Mouse (Mus musculus): ENCODE data around the gene Ednra. TPM values are rescaled to one million over a fixed set of nuclear protein-coding genes. Genes with fewer than 3 reads are reported as not detected.

Ednra gene
- polyA plus RNA-seq, 1 experiment from 2014 or later = 3.2 TPM

- ATAC-seq = peak; percentile 45; the same call in 1 of the 2 replicates
- H3K27ac ChIP-seq (ENCODE audit: low read depth) = no peak overlapping the region
- 68% methylated on average over 8 of the region's 8 CpGs for WGBS (ENCODE audit: insufficient replicate concordance)
Measured at GRCm38 (mm10) chr8:77764253-77764652, 40.0 kb upstream of the Ednra start.

GRCm38 (mm10) chr8:77762967-77763366, 38.7 kb upstream of the Ednra start:
- Histone ChIP-seq H3K9ac (replicated peaks) (no peak overlapping the region), H3K27me3 (ENCODE audit: insufficient read depth, low read length) (no peaks in the 10 kb centered on the region), H3K27ac (ENCODE audit: low read depth) (no peak overlapping the region), H3K9me3 (ENCODE audit: low read length) (no peaks in the 10 kb centered on the region), H3K36me3 (replicated peaks; ENCODE audit: insufficient read depth, low read length) (no peaks in the 10 kb centered on the region), H3K4me2 (ENCODE audit: low read depth, low read length) (no peak overlapping the region), H3K4me1 (ENCODE audit: insufficient read depth) (no peaks in the 10 kb centered on the region), H3K4me3 (ENCODE audit: low read depth, low read length) (no peak overlapping the region)
- TF ChIP-seq EP300 (IDR thresholded peaks at IDR 0.05; ENCODE audit: low read depth) (no peak), CTCF (IDR thresholded peaks at IDR 0.05; ENCODE audit: low read depth) (no peak)
- 66% methylated on average over 3 of the region's 3 CpGs for WGBS (ENCODE audit: insufficient replicate concordance)
- ATAC-seq (no peak), DNase-seq (no peak)

More at GRCm38 (mm10) chr8:77764253-77764652, 40.0 kb upstream of the Ednra start:
- TF ChIP-seq CTCF (IDR thresholded peaks at IDR 0.05; ENCODE audit: low read depth) (no peak), EP300 (IDR thresholded peaks at IDR 0.05; ENCODE audit: low read depth) (no peak)
- Histone ChIP-seq H3K4me3 (ENCODE audit: low read depth, low read length) (no peak overlapping the region), H3K9me3 (ENCODE audit: low read length) (no peaks in the 10 kb centered on the region), H3K9ac (replicated peaks) (no peak overlapping the region), H3K4me2 (ENCODE audit: low read depth, low read length) (no peak overlapping the region), H3K27me3 (ENCODE audit: insufficient read depth, low read length) (no peaks in the 10 kb centered on the region), H3K4me1 (ENCODE audit: insufficient read depth) (no peaks in the 10 kb centered on the region), H3K36me3 (replicated peaks; ENCODE audit: insufficient read depth, low read length) (no peaks in the 10 kb centered on the region)
- no peak for DNase-seq

GRCm38 (mm10) chr8:77755441-77755840, 31.2 kb upstream of the Ednra start:
- no peak overlapping the region for H3K4me3 ChIP-seq (ENCODE audit: low read depth, low read length)
- no peaks in the 10 kb centered on the region for H3K27me3 ChIP-seq (ENCODE audit: insufficient read depth, low read length)
- H3K27ac ChIP-seq (ENCODE audit: low read depth) = no peak overlapping the region
- no peaks in the 10 kb centered on the region for H3K9me3 ChIP-seq (ENCODE audit: low read length)
- no peak overlapping the region for H3K9ac ChIP-seq (replicated peaks)
- TF ChIP-seq CTCF (IDR thresholded peaks at IDR 0.05; ENCODE audit: low read depth) = no peak
- no peak for TF ChIP-seq EP300 (IDR thresholded peaks at IDR 0.05; ENCODE audit: low read depth)
- ATAC-seq (no peak), DNase-seq (no peak)
- H3K4me2 ChIP-seq (ENCODE audit: low read depth, low read length) = no peak overlapping the region
- 81% methylated on average over 4 of the region's 4 CpGs for WGBS (ENCODE audit: insufficient replicate concordance)
- H3K4me1 ChIP-seq (ENCODE audit: insufficient read depth) = no peaks in the 10 kb centered on the region
- no peaks in the 10 kb centered on the region for H3K36me3 ChIP-seq (replicated peaks; ENCODE audit: insufficient read depth, low read length)

- no peak for DNase-seq
- H3K4me3 ChIP-seq (ENCODE audit: low read depth, low read length) = no peak overlapping the region
- H3K36me3 ChIP-seq (replicated peaks; ENCODE audit: insufficient read depth, low read length) = no peaks in the 10 kb centered on the region
- 66% methylated on average over 5 of the region's 5 CpGs for WGBS (ENCODE audit: insufficient replicate concordance)
- no peaks in the 10 kb centered on the region for H3K9me3 ChIP-seq (ENCODE audit: low read length)
- ATAC-seq = no peak
- H3K4me1 ChIP-seq (ENCODE audit: insufficient read depth) = no peaks in the 10 kb centered on the region
- TF ChIP-seq CTCF (IDR thresholded peaks at IDR 0.05; ENCODE audit: low read depth) (no peak), EP300 (IDR thresholded peaks at IDR 0.05; ENCODE audit: low read depth) (no peak)
- no peak overlapping the region for H3K9ac ChIP-seq (replicated peaks)
- H3K27me3 ChIP-seq (ENCODE audit: insufficient read depth, low read length) = no peaks in the 10 kb centered on the region
- H3K4me2 ChIP-seq (ENCODE audit: low read depth, low read length) = no peak overlapping the region
- no peak overlapping the region for H3K27ac ChIP-seq (ENCODE audit: low read depth)
Measured at GRCm38 (mm10) chr8:77753796-77754195, 29.5 kb upstream of the Ednra start.

GRCm38 (mm10) chr8:77752041-77752440, 27.8 kb upstream of the Ednra start:
- no peak for ATAC-seq
- TF ChIP-seq CTCF (IDR thresholded peaks at IDR 0.05; ENCODE audit: low read depth) (no peak), EP300 (IDR thresholded peaks at IDR 0.05; ENCODE audit: low read depth) (no peak)
- Histone ChIP-seq H3K27me3 (ENCODE audit: insufficient read depth, low read length) (no peaks in the 10 kb centered on the region), H3K4me2 (ENCODE audit: low read depth, low read length) (no peak overlapping the region), H3K9ac (replicated peaks) (no peak overlapping the region), H3K4me3 (ENCODE audit: low read depth, low read length) (no peak overlapping the region), H3K27ac (ENCODE audit: low read depth) (no peak overlapping the region), H3K36me3 (replicated peaks; ENCODE audit: insufficient read depth, low read length) (no peaks in the 10 kb centered on the region), H3K9me3 (ENCODE audit: low read length) (no peaks in the 10 kb centered on the region), H3K4me1 (ENCODE audit: insufficient read depth) (no peaks in the 10 kb centered on the region)
- no peak for DNase-seq
- whole genome bisulfite sequencing (ENCODE audit: insufficient replicate concordance) = 62% methylated on average over 3 of the region's 3 CpGs

- Histone ChIP-seq H3K36me3 (replicated peaks; ENCODE audit: insufficient read depth, low read length) (no peaks in the 10 kb centered on the region), H3K4me1 (ENCODE audit: insufficient read depth) (no peaks in the 10 kb centered on the region), H3K9me3 (ENCODE audit: low read length) (no peaks in the 10 kb centered on the region), H3K9ac (replicated peaks) (no peak overlapping the region), H3K27me3 (ENCODE audit: insufficient read depth, low read length) (no peaks in the 10 kb centered on the region), H3K4me2 (ENCODE audit: low read depth, low read length) (no peak overlapping the region), H3K27ac (ENCODE audit: low read depth) (no peak overlapping the region), H3K4me3 (ENCODE audit: low read depth, low read length) (no peak overlapping the region)
- ATAC-seq (no peak), DNase-seq (no peak)
- 71% methylated on average over 4 of the region's 4 CpGs for WGBS (ENCODE audit: insufficient replicate concordance)
- no peak for TF ChIP-seq CTCF (IDR thresholded peaks at IDR 0.05; ENCODE audit: low read depth)
- TF ChIP-seq EP300 (IDR thresholded peaks at IDR 0.05; ENCODE audit: low read depth) = no peak
Measured at GRCm38 (mm10) chr8:77750407-77750806, 26.1 kb upstream of the Ednra start.

- no peaks in the 10 kb centered on the region for H3K36me3 ChIP-seq (replicated peaks; ENCODE audit: insufficient read depth, low read length)
- H3K27me3 ChIP-seq (ENCODE audit: insufficient read depth, low read length) = no peaks in the 10 kb centered on the region
- TF ChIP-seq CTCF (IDR thresholded peaks at IDR 0.05; ENCODE audit: low read depth) (no peak), EP300 (IDR thresholded peaks at IDR 0.05; ENCODE audit: low read depth) (no peak)
- H3K4me3 ChIP-seq (ENCODE audit: low read depth, low read length) = no peak overlapping the region
- no peak for ATAC-seq
- H3K4me2 ChIP-seq (ENCODE audit: low read depth, low read length) = no peak overlapping the region
- H3K4me1 ChIP-seq (ENCODE audit: insufficient read depth) = no peaks in the 10 kb centered on the region
- 65% methylated on average over 3 of the region's 3 CpGs for WGBS (ENCODE audit: insufficient replicate concordance)
- no peak overlapping the region for H3K9ac ChIP-seq (replicated peaks)
- H3K9me3 ChIP-seq (ENCODE audit: low read length) = no peaks in the 10 kb centered on the region
- no peak overlapping the region for H3K27ac ChIP-seq (ENCODE audit: low read depth)
- no peak for DNase-seq
Measured at GRCm38 (mm10) chr8:77744476-77744875, 20.2 kb upstream of the Ednra start.
